Mouse (Mus musculus) heart, postnatal 36 days (tissue): ENCODE results near the gene Frmd5. TPM values are rescaled to one million over a fixed set of nuclear protein-coding genes. Genes with fewer than 3 reads are reported as not detected.

Experiments used
- DNase-seq, 2 experiments: peaks; one replicate each; pipeline ENCODE4 v3.0.0; 2021 to 2022
- intact Hi-C: fragments of 180-260 bp; cut with DNase I; formaldehyde crosslinking; loops from one replicate; pipeline ENCODE4 v1.15.1; 2025
- total RNA-seq, 2 experiments: library from RNA; stranded (reverse); gene quantifications; 2 replicates each; pipeline ENCODE4 v1.2.3; 2021

The Frmd5 gene
- total RNA-seq, 2 experiments from 2014 or later = 131 to 163 TPM

DNA sequence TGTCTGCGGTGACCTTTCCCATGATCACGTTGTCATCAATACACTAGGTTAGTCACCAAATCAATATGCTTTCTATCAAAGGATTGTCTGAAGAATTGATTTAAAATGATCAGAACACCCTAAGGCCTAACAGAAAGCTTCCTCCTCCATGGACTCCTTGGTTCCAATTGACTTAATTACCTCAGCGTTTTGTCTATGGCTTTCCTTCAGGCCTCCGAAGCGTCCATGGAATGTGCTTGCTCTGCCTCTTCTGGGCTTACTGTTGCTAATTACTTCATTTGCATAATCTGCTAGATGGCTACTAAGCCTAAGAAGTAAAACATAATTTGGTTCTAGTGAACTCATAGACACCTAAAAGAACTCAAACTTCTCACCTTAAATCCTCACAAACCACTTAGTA lies 42.0 kb downstream of the Frmd5 start:
- no peak for DNase-seq
- intact Hi-C loops = no loop called here

DNA sequence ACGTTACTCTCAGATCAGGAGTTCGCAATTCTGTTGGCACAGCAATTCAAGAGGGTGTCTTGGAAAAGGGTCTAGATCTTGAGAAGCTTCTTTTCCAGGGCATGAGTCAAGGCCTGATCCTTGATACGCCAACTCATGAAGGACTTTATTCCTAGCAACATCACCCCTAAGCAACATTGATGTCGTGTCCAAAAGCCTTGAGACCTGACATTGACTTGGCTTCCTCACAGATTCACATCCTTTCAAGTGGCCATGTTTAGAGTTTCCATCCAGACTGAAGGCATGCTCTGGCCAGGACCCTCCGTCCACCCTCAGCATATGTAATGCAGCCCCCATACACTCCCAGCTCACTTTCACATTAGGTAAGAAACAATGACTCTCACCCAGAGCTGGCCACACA lies 45.0 kb downstream of the Frmd5 start:
- DNase-seq = no peak
- intact Hi-C loops = no loop called here

DNA sequence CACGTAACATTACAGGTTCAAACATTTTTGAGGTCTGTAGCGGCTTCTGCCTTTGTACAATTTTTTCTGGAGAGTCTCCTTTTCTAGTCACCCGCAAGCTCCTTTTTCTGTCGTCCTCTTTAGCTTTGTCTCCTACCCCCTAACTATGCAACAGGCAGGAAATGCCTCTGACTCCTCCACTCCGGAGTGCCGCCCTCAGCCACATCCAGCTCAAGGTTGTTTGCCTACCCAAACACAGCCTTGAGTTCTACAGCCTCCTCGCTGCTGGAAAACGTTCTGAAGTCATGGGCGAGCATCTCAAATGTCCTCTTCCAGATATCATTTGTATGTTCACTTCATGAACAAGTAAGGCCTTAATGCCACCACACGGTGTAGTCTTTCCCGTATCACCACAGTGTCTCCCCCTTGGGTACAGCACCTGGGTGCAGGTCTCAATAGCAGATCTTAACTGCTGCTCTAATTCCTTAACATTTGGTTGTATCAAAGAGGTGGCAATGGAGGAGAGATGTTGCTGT lies 45.5 kb downstream of the Frmd5 start:
- intact Hi-C loops = no loop called here
- no peak for DNase-seq

DNA sequence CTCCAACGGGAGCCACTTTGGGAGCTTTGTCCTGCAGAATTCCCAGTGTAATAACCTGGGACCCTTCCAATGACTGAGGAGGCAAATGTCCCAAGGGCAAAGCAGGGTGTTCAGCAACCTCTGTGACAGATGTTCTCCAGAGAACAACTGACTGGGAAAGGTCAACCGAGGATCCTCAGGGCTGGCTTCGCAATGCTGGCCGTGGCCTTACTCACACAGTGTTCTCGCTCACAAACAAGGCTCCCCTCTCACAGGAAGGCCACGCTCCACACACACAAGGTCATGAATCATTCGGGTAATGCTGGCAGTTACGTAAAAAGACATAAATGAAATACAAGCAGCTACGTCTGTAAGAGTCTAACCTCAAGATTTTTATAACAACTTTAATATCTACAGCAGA lies 46.2 kb downstream of the Frmd5 start:
- DNase-seq = no peak
- intact Hi-C loops = no loop called here

DNA sequence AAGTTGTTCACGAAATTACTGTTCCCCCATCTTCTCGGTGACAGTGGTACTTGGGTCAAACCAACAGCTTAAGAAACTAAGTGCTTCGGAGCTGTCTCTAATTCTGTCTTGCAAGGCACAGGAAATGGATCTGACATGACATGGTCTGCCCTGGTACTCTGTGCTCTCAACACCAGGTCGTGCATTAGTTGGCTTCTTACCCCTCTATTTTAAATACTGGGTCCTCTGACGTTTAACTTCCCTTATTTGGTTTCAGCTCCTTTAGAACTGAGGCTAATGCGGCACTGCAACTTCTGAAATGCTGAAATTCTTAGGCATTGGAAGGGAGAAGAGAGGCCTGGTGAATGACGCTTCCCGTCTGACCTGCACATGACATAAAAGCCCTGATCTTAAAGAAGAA lies 48.6 kb downstream of the Frmd5 start:
- intact Hi-C loops = no loop called here
- DNase-seq = no peak

DNA sequence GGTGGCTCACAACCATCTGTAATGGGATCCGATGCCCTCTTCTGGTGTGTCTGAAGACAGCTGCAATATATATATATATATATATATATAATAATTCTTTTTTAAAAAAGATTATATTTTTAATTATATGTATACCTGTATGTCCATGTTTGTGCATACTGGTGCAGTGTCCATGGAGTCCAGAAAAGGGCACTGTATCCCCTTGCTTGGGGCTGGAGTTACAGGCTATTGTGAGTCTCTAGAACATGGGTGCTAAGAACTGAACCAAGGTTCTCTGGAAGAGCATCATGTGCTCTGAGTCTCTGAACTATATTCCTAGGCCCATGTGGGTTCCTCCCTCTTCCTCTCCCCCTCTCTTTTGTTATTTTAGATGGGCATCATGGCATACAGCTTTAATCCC lies 50.6 kb downstream of the Frmd5 start:
- DNase-seq = no peak
- intact Hi-C loops = no loop called here

DNA sequence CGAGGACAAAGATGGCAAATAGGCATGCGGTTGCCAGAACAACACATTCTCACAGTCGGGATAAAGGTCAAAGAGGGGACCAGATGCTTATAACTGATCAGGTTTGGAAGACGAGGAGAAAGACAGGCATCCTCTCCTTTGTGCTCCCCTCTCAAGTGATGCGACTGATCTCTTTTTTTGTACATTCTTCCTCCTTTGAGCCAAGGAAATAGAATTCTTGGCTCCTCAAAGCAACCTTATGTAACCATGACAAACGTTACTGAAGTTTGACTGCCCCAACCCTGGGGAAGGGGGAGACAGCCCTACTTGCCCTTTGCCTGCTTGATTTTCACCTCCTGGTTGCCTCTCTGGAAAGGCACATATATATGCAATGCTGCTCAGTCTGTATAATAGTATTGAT lies 51.8 kb downstream of the Frmd5 start:
- intact Hi-C loops = no loop called here
- no peak for DNase-seq

DNA sequence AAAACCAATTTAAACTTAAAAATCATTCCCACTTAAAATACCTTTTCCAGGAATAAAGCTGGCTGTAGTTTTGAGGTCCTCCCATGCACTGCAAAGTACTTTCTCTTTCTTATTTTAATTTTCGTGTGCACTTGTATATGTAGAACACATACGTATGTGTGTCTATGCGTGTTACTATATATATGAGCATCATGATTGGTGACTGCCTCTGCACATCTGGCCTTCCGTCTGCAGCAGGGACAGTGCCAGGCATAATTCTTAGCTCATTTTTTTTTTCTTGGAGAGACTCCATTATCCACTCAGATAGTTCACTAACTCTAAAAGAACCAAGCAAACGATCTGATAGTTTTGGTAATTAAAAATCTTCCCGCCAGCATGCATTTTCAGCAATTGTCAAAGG lies 56.8 kb downstream of the Frmd5 start:
- intact Hi-C loops = no loop called here
- DNase-seq = no peak

DNA sequence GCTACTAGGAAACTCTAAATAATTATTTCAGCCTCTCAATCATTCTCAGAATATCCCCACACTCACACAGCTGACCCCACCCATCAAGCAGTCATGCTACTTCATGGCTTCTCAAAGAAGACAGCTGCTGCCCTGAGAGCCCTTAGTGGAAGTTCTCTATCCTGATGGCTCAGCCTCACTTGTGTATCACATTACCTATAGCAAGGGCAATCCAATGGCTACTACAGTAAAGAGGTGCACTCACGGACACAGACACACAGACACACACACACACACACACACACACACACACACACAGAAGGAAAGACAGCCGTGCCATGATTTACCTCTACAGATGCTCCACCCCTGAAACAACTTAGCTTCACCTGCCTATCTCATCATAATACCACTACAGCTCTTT lies 65.7 kb downstream of the Frmd5 start:
- intact Hi-C loops = no loop called here

DNA sequence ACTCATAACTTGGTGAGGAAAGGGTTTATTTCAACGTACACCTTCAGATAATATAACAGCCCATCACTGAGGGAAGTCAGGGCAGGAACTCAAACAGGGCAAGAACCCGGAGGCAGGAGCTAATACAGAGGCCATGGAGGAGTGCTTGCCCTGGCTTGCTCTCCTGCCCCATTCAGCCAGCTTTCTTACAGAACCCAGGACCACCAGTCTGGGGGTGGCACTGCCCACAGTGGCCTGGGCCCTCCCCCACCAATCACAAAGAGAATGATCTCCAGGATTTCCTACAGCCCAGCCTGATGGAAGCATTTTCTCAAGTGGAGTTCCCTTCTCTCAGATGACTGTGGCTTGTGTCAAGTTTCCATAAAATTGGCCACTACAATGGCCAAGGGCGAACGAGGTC lies 67.5 kb downstream of the Frmd5 start:
- intact Hi-C loops = no loop called here

More for the DNA sequence above, 65.7 kb downstream of the Frmd5 start:
- no peak for DNase-seq

DNA sequence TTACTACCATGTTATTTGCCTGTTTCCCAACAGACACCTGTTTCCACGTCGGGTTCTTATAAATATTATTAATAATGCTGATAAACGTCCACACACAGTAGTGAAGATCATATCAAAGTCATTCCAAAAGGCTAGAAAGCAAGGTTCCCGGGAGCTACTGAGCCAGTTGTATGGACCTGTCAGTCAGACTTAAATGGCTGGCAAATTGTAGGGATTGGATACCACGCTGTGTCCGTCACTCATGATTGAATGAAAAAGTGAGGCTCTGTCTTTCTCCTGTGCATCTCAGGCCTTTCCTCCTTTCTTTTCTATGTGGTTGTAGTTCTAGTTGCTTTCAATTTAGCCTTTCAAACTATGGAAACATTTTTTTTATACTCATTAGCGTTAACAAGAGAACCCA lies 73.5 kb downstream of the Frmd5 start:
- no peak for DNase-seq
- intact Hi-C loops = no loop called here

More for the DNA sequence above, 67.5 kb downstream of the Frmd5 start:
- DNase-seq = no peak

DNA sequence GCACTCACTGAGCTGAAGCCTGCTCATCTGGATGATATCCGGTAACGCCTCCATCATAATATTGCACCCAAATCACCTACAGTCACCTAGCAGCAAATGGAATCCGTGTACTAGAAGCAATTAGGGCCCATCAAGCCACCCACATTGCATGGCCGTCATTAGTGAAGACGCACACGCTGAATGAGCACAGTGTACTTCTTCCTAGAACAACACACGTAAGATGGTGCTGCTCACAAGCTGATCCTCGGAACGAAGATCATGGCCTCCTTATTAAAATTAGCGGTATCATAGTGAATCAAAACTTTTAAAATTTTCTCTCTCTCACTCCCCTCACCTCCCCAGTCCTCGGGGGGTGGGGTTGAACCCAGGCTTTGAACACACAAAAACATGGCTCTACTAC lies 76.4 kb downstream of the Frmd5 start:
- DNase-seq = no peak
- intact Hi-C loops = no loop called here

DNA sequence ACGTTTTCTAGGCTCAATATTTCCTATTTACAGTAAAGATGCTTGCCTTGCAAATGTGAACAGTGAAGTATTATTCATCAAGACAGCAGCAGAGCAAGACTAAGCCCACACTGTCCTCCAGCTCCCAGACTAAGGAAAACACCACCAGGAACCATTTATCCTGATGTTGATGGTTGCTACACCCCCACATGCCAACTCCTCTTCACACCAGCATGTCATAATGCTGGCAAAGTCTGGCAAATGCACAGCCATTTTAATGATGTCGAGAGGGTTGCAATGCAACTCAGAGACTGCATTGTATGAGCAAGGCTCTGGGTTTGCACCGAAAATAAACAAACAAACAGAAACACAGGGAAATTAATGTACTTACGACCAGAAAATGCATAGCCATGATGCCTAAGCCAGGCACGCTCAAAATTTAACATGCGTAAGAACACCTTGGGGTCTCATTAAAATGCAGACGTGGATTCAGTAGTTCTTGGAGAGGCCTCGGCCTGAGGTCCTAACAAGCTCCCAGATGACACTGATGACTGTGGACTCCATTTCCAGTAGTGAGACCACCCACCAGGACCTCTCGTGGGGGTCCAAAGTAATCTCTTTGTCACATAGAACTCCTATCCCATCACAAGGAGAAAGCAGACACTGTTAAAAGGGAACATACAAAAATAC lies 77.8 kb downstream of the Frmd5 start:
- DNase-seq = no peak
- intact Hi-C loops = no loop called here

DNA sequence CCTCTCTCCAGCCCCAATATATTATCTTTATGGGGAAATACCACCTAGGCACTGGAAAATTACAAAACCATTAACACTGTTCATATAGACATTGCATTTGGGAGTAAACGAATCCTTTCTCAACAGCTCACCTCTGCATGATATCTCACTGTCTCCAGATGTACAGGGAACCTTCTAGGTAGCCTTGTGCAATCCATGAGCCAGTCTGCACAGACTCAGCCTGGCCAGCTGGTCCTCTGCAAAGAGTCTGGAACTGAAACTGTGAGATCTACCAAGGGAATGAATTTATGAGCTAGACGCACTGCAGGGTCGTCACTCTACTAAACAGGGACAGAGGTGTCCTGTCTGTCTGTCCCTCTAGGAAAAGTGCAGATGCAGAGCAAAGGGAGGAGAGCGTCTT lies 82.0 kb downstream of the Frmd5 start:
- DNase-seq = no peak
- intact Hi-C loops = no loop called here

DNA sequence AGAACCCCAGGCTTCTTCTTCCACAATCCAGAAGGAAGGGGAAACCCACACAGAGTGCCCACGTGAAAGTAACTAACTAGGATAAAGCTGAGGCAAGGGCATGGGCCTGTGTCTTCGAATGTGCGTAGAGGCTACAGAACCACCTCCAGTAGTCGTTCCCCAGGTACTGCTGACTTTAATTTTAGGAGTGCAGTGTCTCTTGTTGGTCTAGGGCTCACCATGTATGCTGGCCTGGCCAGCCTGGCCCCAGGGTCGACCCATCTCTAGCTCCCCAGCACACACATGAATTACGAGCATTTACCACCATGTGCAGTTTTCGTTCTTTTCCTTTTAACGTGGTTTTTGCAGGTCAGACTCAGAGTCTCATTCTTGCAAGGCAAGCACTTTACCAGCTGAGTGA lies 83.1 kb downstream of the Frmd5 start:
- DNase-seq = no peak
- intact Hi-C loops = no loop called here

DNA sequence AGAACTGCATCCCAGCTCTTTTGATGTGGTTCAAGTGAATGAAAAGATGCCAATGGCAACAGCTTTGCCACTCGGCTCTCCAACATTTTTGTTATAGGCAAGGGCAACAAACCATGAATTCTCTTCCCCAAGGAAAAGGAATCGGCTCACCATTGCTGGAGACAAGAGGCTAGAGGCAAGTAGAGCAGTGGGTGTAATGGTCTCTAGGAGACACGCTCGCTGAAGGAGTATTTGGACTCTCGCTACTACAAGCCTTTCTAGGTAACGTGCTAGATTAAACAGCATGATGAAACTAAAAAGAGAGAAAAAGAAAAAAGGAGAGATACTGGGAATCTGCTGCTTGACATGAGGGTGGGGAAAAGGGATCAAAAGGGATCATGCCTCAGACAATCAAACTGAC lies 87.9 kb downstream of the Frmd5 start:
- intact Hi-C loops = no loop called here

DNA sequence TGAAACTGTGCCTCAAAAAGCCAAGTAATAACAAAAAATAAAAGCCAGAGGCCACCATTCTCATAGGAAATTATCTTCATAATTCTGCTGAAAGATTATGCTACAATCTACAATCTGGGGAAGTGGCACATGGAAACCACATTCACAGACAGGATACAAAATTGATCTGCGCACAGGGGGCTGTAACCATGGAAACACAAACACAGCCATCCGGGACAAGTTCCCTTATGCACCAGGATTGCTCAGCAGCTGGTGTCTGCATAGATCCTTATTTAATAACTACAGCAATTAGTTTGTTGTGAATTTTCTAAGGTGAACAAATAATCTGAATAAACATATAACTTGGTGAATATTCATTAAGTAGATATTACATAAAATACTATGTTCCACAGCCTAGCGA lies 89.8 kb downstream of the Frmd5 start:
- intact Hi-C loops = no loop called here
- no peak for DNase-seq

More for the DNA sequence above, 87.9 kb downstream of the Frmd5 start:
- no peak for DNase-seq

DNA sequence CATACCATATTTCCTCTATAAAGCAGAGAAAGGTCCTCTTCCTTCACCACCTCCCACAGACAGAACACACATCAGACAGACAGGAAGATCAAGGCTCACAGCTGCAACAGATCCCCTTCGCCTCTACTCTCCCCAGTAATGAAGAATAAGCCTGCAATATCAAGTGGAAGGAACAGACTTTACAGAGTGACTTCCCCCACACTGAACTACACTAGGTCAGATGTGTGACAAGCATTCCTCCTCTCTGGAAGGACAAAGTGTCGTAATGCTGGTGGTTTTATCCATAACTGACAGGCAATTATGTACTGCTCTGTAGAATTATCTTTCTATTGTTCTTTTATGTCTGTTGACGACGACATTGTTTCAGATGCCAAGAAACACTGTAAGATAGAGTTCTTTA lies 93.3 kb downstream of the Frmd5 start:
- intact Hi-C loops = no loop called here
- no peak for DNase-seq

DNA sequence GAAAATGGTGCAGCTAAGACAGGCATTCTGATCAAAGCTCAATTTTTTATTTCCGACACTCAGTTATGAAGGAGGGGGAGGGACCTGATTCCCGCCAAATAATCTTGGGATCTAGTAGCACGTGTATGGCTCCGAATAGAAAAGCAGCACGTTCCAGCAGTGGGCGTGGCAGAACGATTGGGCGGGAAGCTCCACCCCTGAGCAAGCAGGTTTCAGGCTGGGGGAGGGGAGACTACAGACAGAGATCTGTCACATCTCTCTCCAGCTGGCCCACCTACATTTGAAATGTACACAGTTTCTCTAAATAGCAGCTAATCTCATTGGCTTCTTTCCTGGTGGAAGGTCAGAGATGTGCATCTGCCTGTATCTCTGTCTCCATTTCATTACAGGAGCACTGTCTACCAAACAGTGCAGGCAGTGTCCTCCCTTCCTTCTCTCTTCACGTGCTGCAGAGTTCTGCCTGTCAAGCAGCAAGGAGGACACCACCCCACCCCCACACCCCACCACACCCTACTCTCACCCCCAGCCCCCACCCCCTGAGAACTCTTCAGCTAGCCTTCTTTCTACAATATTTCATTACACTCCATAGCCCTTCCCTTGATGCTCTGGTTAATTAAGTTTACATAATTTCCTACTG lies 95.0 kb downstream of the Frmd5 start:
- intact Hi-C loops = no loop called here
- DNase-seq = no peak

DNA sequence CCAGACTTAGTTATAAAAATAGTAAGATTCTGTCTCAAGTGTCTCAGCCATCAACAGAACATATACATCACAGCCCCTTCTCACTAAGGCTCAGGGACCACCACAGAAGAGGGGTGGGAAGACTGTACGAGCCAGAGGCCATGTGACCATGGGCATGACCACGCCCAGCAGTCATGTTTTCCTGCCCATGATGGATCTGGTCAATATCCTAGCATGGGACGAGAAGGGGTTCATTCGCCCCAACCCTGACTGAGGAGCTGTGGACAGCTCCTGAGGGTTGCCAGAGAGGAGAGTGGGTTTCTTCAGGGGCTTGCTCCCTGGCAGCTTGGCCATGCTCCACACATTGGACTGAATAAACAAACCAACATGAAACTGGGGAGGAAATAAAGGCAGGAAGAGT lies 97.8 kb downstream of the Frmd5 start:
- no peak for DNase-seq
- intact Hi-C loops = no loop called here

DNA sequence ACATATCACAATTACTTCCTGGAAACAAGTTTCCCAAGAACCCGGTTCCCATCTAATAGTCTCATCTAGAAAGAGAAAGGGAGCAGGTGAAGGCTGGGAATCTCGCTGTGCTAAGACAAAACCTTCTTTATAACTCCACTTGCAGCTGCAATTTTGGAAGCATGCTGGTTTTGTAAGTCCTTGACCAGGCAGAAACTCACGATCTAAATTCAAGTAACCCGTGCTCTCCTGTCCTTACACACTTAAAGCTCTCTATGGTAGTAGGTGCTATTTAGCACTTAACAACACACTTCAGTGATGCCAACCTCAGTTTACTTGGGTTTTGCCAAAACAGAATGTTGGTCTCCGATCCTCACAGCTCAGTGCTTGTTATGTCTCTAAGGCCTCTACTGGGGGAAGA lies 99.4 kb downstream of the Frmd5 start:
- DNase-seq = no peak
- intact Hi-C loops = no loop called here

DNA sequence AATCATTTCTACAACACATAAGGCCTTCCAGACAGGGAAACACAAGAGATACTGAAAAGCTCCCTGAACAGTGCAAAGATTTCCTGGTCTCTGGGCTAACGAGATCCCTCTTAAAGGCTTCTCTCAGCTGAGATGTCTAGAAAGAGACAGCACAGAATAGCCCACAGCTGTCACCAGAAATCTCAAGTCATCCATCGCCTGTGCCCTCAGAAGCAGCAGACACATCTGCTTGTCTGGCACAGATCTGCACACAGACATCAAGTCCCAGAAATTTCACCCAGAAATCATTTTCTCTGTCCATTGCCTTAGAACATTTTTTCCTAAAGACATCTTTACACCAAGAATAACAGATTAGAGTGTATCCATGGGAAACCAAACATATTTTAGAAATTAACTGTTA lies 101.1 kb downstream of the Frmd5 start:
- intact Hi-C loops = no loop called here
- no peak for DNase-seq

DNA sequence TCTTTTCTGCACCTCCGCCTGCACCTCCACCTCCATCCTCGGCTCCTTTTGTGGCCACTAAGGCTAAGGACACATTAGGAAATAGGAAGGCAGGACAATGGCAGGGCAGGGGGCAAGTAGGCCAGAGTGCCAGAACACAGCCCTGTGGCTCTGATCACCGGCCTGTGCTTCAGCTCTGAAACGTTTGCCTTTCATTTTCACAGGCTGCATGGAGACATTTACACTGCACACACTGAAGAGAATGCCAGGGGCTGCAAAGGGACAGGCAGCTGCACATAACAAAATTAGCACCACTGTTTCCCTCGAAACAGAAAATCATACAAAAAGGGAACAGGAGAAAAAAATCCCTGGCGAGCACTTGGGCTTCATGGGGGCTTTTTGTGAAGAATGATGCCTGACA lies 107.6 kb downstream of the Frmd5 start:
- intact Hi-C loops = no loop called here
- no peak for DNase-seq
